Mouse (Mus musculus) megakaryocyte, embryonic 14.5 days (primary cell): Measurements from ENCODE around the gene B4galt5.

Experiments
- FLI1 ChIP-seq: IDR thresholded peaks from 2 replicates; pipeline ENCODE4 v1.6.1; 2012; ENCODE audit warnings: low read length, inconsistent platforms, mixed read lengths
- GATA1 ChIP-seq: IDR thresholded peaks from 3 replicates; pipeline ENCODE4 v1.6.1; 2012; ENCODE audit warnings: mixed read lengths, low read length, inconsistent platforms, borderline replicate concordance

GRCm38 (mm10) chr2:167270496-167270895, 78.5 kb downstream of the B4galt5 start:
- TF ChIP-seq GATA1 (no peak), FLI1 (no peak)
